Mouse (Mus musculus): ENCODE data around the gene Ncl. TPM values are rescaled to one million over a fixed set of nuclear protein-coding genes. Genes with fewer than 3 reads are reported as not detected.

Gene Ncl
- polyA plus RNA-seq, 1 experiment: 9.1 TPM

- Histone ChIP-seq H3K27ac (ENCODE audit: insufficient read depth, low read length) (no peak overlapping the region), H3K27me3 (ENCODE audit: control insufficient read depth, insufficient read depth, low read length) (no peaks in the 10 kb centered on the region)
- WGBS: 55% methylated on average over 3 of the region's 3 CpGs
Observed at GRCm38 (mm10) chr1:86399322-86399721, 40.1 kb upstream of the Ncl start.

DNA sequence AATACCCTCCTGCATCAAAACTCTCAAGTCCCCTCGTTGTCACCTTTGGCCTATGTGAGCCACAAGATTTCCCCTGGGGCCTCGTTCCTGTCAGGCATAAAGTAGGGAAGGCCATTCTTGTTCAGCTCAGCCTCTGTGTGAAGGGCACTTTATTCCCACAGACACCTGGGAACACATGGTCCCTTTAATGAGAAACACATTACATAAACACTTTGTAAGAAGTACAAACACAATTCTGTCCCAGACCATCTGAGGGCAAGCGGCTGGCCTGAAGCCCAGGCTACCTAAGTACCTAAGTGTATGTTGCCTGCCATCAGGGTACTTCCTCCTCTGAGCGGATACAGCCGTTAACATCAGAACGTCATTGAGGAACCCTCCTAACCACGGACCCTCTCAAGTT lies 39.0 kb upstream of the Ncl start:
- no peak for DNase-seq (ENCODE audit: low read depth in 1 of 2, low spot score in 2 of 2)
- Histone ChIP-seq H3K27me3 (ENCODE audit: control insufficient read depth, insufficient read depth, low read length) (no peaks in the 10 kb centered on the region), H3K36me3 (ENCODE audit: control insufficient read depth, insufficient read depth, low read length) (no peaks in the 10 kb centered on the region), H3K4me1 (ENCODE audit: control insufficient read depth, insufficient read depth, insufficient read length) (peaks cover 3% of the 10 kb centered on the region; the same call in 1 of the 2 replicates), H3K4me3 (ENCODE audit: extremely low read depth, insufficient read depth, insufficient read length) (no peak overlapping the region), H3K27ac (ENCODE audit: insufficient read depth, low read length) (no peak overlapping the region)
- TF ChIP-seq CTCF (IDR thresholded peaks at IDR 0.05; ENCODE audit: extremely low read depth, insufficient read depth, insufficient read length, insufficient replicate concordance): no peak
- 19% methylated on average over 7 of the region's 7 CpGs for WGBS

More at GRCm38 (mm10) chr1:86399322-86399721, 40.1 kb upstream of the Ncl start:
- no peak for DNase-seq (ENCODE audit: low read depth in 1 of 2, low spot score in 2 of 2)
- Histone ChIP-seq H3K36me3 (ENCODE audit: control insufficient read depth, insufficient read depth, low read length) (no peaks in the 10 kb centered on the region), H3K4me1 (ENCODE audit: control insufficient read depth, insufficient read depth, insufficient read length) (peaks cover 3% of the 10 kb centered on the region; the same call in 1 of the 2 replicates), H3K4me3 (ENCODE audit: extremely low read depth, insufficient read depth, insufficient read length) (no peak overlapping the region)
- TF ChIP-seq POLR2A (IDR thresholded peaks at IDR 0.05; ENCODE audit: low read depth, low read length): no peak
- TF ChIP-seq CTCF (IDR thresholded peaks at IDR 0.05; ENCODE audit: extremely low read depth, insufficient read depth, insufficient read length, insufficient replicate concordance): no peak

- WGBS: 80% methylated on average over 8 of the region's 8 CpGs
- no peaks in the 10 kb centered on the region for H3K27me3 ChIP-seq (ENCODE audit: control insufficient read depth, insufficient read depth, low read length)
- no peaks in the 10 kb centered on the region for H3K36me3 ChIP-seq (ENCODE audit: control insufficient read depth, insufficient read depth, low read length)
- H3K4me1 ChIP-seq (ENCODE audit: control insufficient read depth, insufficient read depth, insufficient read length): peaks cover 3% of the 10 kb centered on the region; the same call in 1 of the 2 replicates
- no peak for DNase-seq (ENCODE audit: low read depth in 1 of 2, low spot score in 2 of 2)
- TF ChIP-seq POLR2A (IDR thresholded peaks at IDR 0.05; ENCODE audit: low read depth, low read length) (no peak), CTCF (IDR thresholded peaks at IDR 0.05; ENCODE audit: extremely low read depth, insufficient read depth, insufficient read length, insufficient replicate concordance) (no peak)
- no peak overlapping the region for H3K4me3 ChIP-seq (ENCODE audit: extremely low read depth, insufficient read depth, insufficient read length)
- H3K27ac ChIP-seq (ENCODE audit: insufficient read depth, low read length): no peak overlapping the region
Observed at GRCm38 (mm10) chr1:86397621-86398020, 38.4 kb upstream of the Ncl start.

DNA sequence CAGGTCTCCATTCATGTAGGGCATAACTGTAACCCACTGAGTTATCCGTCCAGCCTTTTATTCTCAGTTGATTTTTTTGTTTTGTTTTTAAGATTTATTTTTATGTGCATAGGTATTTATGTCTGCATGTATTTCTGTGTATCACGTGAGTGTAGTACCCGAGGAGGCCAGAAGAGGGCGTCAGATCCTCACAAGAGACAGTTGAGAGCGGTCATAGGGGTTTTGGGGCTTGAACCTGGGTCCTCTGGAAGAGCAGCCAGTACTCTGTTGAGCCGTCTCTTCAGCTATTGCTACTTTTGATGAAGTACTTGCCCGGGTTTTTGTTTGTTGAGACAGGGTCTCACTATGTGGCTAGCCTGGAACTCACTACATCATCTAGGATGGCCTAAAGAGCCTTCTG lies 36.7 kb upstream of the Ncl start:
- WGBS: 78% methylated on average over 7 of the region's 7 CpGs
- DNase-seq (ENCODE audit: low read depth in 1 of 2, low spot score in 2 of 2): no peak
- H3K36me3 ChIP-seq (ENCODE audit: control insufficient read depth, insufficient read depth, low read length): no peaks in the 10 kb centered on the region

GRCm38 (mm10) chr1:86394246-86394645 lies 35.0 kb upstream of the Ncl start:
- 64% methylated on average over 3 of the region's 3 CpGs for WGBS
- peaks cover 3% of the 10 kb centered on the region; the same call in 1 of the 2 replicates for H3K4me1 ChIP-seq (ENCODE audit: control insufficient read depth, insufficient read depth, insufficient read length)
- no peaks in the 10 kb centered on the region for H3K27me3 ChIP-seq (ENCODE audit: control insufficient read depth, insufficient read depth, low read length)
- no peak overlapping the region for H3K4me3 ChIP-seq (ENCODE audit: extremely low read depth, insufficient read depth, insufficient read length)
- DNase-seq (ENCODE audit: low read depth in 1 of 2, low spot score in 2 of 2): no peak
- no peaks in the 10 kb centered on the region for H3K36me3 ChIP-seq (ENCODE audit: control insufficient read depth, insufficient read depth, low read length)
- peak overlapping the region; percentile 38 for H3K27ac ChIP-seq (ENCODE audit: insufficient read depth, low read length)
- TF ChIP-seq CTCF (IDR thresholded peaks at IDR 0.05; ENCODE audit: extremely low read depth, insufficient read depth, insufficient read length, insufficient replicate concordance) (no peak), POLR2A (IDR thresholded peaks at IDR 0.05; ENCODE audit: low read depth, low read length) (no peak)

More for the DNA sequence above, 36.7 kb upstream of the Ncl start:
- Histone ChIP-seq H3K27me3 (ENCODE audit: control insufficient read depth, insufficient read depth, low read length) (no peaks in the 10 kb centered on the region), H3K4me1 (ENCODE audit: control insufficient read depth, insufficient read depth, insufficient read length) (peaks cover 3% of the 10 kb centered on the region; the same call in 1 of the 2 replicates), H3K27ac (ENCODE audit: insufficient read depth, low read length) (no peak overlapping the region), H3K4me3 (ENCODE audit: extremely low read depth, insufficient read depth, insufficient read length) (no peak overlapping the region)
- TF ChIP-seq CTCF (IDR thresholded peaks at IDR 0.05; ENCODE audit: extremely low read depth, insufficient read depth, insufficient read length, insufficient replicate concordance): no peak
- TF ChIP-seq POLR2A (IDR thresholded peaks at IDR 0.05; ENCODE audit: low read depth, low read length): no peak

- DNase-seq (ENCODE audit: low read depth in 1 of 2, low spot score in 2 of 2): no peak
- H3K4me3 ChIP-seq (ENCODE audit: extremely low read depth, insufficient read depth, insufficient read length): no peak overlapping the region
- no peak overlapping the region for H3K27ac ChIP-seq (ENCODE audit: insufficient read depth, low read length)
- no peaks in the 10 kb centered on the region for H3K27me3 ChIP-seq (ENCODE audit: control insufficient read depth, insufficient read depth, low read length)
- H3K4me1 ChIP-seq (ENCODE audit: control insufficient read depth, insufficient read depth, insufficient read length): peaks cover 3% of the 10 kb centered on the region; the same call in 1 of the 2 replicates
- WGBS: 43% methylated on average over 3 of the region's 3 CpGs
- no peaks in the 10 kb centered on the region for H3K36me3 ChIP-seq (ENCODE audit: control insufficient read depth, insufficient read depth, low read length)
- no peak for TF ChIP-seq POLR2A (IDR thresholded peaks at IDR 0.05; ENCODE audit: low read depth, low read length)
Observed at GRCm38 (mm10) chr1:86393219-86393618, 34.0 kb upstream of the Ncl start.

- Histone ChIP-seq H3K27me3 (ENCODE audit: control insufficient read depth, insufficient read depth, low read length) (no peaks in the 10 kb centered on the region), H3K36me3 (ENCODE audit: control insufficient read depth, insufficient read depth, low read length) (no peaks in the 10 kb centered on the region), H3K4me1 (ENCODE audit: control insufficient read depth, insufficient read depth, insufficient read length) (no peaks in the 10 kb centered on the region), H3K4me3 (ENCODE audit: extremely low read depth, insufficient read depth, insufficient read length) (no peak overlapping the region), H3K27ac (ENCODE audit: insufficient read depth, low read length) (no peak overlapping the region)
- 48% methylated on average over 2 of the region's 2 CpGs for WGBS
- no peak for TF ChIP-seq POLR2A (IDR thresholded peaks at IDR 0.05; ENCODE audit: low read depth, low read length)
- no peak for TF ChIP-seq CTCF (IDR thresholded peaks at IDR 0.05; ENCODE audit: extremely low read depth, insufficient read depth, insufficient read length, insufficient replicate concordance)
- no peak for DNase-seq (ENCODE audit: low read depth in 1 of 2, low spot score in 2 of 2)
Observed at GRCm38 (mm10) chr1:86391425-86391824, 32.2 kb upstream of the Ncl start.

Measured in spleen, adult 2 months (tissue).